ENCODE assay signal across 18 mouse cellular contexts in genomic region chr19:18608975-18609374, GRCm38 (mm10). TPM values are rescaled to one million over a fixed set of nuclear protein-coding genes. Genes with fewer than 3 reads are reported as not detected.
A peak's percentile ranks its signal among the peaks of the same experiment; 100 is the strongest.
DNase-seq lines count a peak whose midpoint lies in the region; ATAC-seq lines count a peak whose summit lies in the region.
"Had no signal": no experiment of that assay in that cellular context is flagged by ENCODE, and none has a peak within 500 bp of the region (broad histone marks: within the 10 kb centered on the region; RNA-seq: fewer than 3 reads in every experiment).

No protein-coding gene starts in this region.

- H3K4me1 ChIP-seq in kidney, embryonic 15.5 days = peaks cover 31% of the 10 kb centered on the region
- H3K4me1 ChIP-seq in kidney, embryonic 14.5 days (ENCODE audit: control insufficient read depth, insufficient read depth, low read length) = peaks cover 20% of the 10 kb centered on the region
- H3K4me1 ChIP-seq: midbrain, embryonic 15.5 days; stomach, embryonic 15.5 days had no signal

- no peak overlapping the region for H3K4me2 ChIP-seq in kidney, embryonic 15.5 days
- no peak overlapping the region for H3K4me2 ChIP-seq in kidney, embryonic 14.5 days (replicated peaks; ENCODE audit: low read depth, low read length)
- H3K4me2 ChIP-seq: liver, embryonic 15.5 days; midbrain, embryonic 15.5 days; stomach, embryonic 15.5 days had no signal

- peak; percentile 72 to 82 for DNase-seq in adrenal gland, adult (ENCODE audit: inconsistent age in 2 of 2, low spot score in 1 of 2)
- DNase-seq in adrenal gland, adult 18-20 months (ENCODE audit: low spot score in 2 of 2) = no peak
- peak; percentile 88 for DNase-seq in ZHBTc4 (ENCODE audit: low read depth, low spot score)
- DNase-seq in embryo, embryonic 11 days = peak; percentile 34
- DNase-seq in gastrocnemius, adult 18-20 months (ENCODE audit: low spot score) = no peak
- no peak for DNase-seq in layer of hippocampus, postnatal 36 days
- DNase-seq: cerebellum, adult 8-10 months; kidney, adult 18-20 months; lung, postnatal 4 days; thymus, postnatal 25 days had no signal

- H3K36me3 ChIP-seq in kidney, embryonic 15.5 days = 0 out of 2 replicates have a peak, but pooled peaks cover 4% of the 10 kb centered on the region
- H3K36me3 ChIP-seq in kidney, embryonic 14.5 days (ENCODE audit: control insufficient read depth, insufficient read depth, low read length) = no peaks in the 10 kb centered on the region
- H3K36me3 ChIP-seq: heart, embryonic 10.5 days; liver, embryonic 15.5 days; midbrain, embryonic 15.5 days; stomach, embryonic 15.5 days had no signal

- peak overlapping the region; percentile 20; the same call in 1 of the 2 replicates for H3K27ac ChIP-seq in kidney, embryonic 15.5 days
- H3K27ac ChIP-seq in kidney, embryonic 14.5 days (ENCODE audit: low read depth, low read length) = no peak overlapping the region
- H3K27ac ChIP-seq: heart, embryonic 10.5 days; liver, embryonic 15.5 days; midbrain, embryonic 15.5 days; stomach, embryonic 15.5 days had no signal

- H3K9ac ChIP-seq in kidney, embryonic 15.5 days = no peak overlapping the region
- H3K9ac ChIP-seq in kidney, embryonic 14.5 days (ENCODE audit: low read depth, low read length) = no peak overlapping the region
- H3K9ac ChIP-seq: liver, embryonic 15.5 days; midbrain, embryonic 15.5 days; stomach, embryonic 15.5 days had no signal

- H3K4me3 ChIP-seq in kidney, embryonic 15.5 days (replicated peaks) = no peak overlapping the region
- no peak overlapping the region for H3K4me3 ChIP-seq in kidney, embryonic 14.5 days (ENCODE audit: low read length)
- H3K4me3 ChIP-seq: heart, embryonic 10.5 days; liver, embryonic 15.5 days; midbrain, embryonic 15.5 days; stomach, embryonic 15.5 days had no signal

- no peaks in the 10 kb centered on the region for H3K9me3 ChIP-seq in kidney, embryonic 15.5 days (replicated peaks)
- no peaks in the 10 kb centered on the region for H3K9me3 ChIP-seq in kidney, embryonic 14.5 days (ENCODE audit: control insufficient read depth, low read length)
- H3K9me3 ChIP-seq: heart, embryonic 10.5 days; liver, embryonic 15.5 days; midbrain, embryonic 15.5 days; stomach, embryonic 15.5 days had no signal

- ATAC-seq in kidney, embryonic 15.5 days (replicated peaks; ENCODE audit: low FRiP score) = peak; percentile 49
- ATAC-seq in kidney, embryonic 14.5 days (ENCODE audit: low FRiP score, low TSS enrichment) = no peak
- ATAC-seq: hindbrain, embryonic 16.5 days; midbrain, embryonic 15.5 days had no signal

- H3K27me3 ChIP-seq in kidney, embryonic 15.5 days = no peaks in the 10 kb centered on the region
- H3K27me3 ChIP-seq in kidney, embryonic 14.5 days (ENCODE audit: control insufficient read depth, insufficient read depth, low read length) = no peaks in the 10 kb centered on the region
- H3K27me3 ChIP-seq: CH12.LX; liver, embryonic 15.5 days; midbrain, embryonic 15.5 days; stomach, embryonic 15.5 days had no signal

- WGBS in kidney, embryonic 15.5 days = 27% methylated on average over 6 of the region's 6 CpGs
- WGBS in kidney, embryonic 14.5 days = 19% methylated on average over 6 of the region's 6 CpGs

RNA-seq across cellular contexts. Expression of gene Ostf1, which starts 22.6 kb away (rescaled TPM):
- total RNA-seq in adrenal gland, adult 18-20 months (2021) = 100 to 1,000 TPM; 111 to 124 TPM
- polyA plus RNA-seq in kidney, embryonic 15.5 days (2015; fragmentation: Nextera tagmentation; extraction: Ambion mirVana) = 114 TPM in 2 replicates
- polyA plus RNA-seq in kidney, embryonic 14.5 days (2014; fragmentation: Nextera tagmentation; extraction: Ambion mirVana) = 96.8 and 101 TPM in 2 replicates
- 10 to 100 TPM; 24.2 to 24.3 TPM for total RNA-seq in gastrocnemius, adult 18-20 months (2021)
- 10 to 100 TPM; 30.9 to 34.4 TPM for total RNA-seq in layer of hippocampus, postnatal 36 days (2021)

RNA-seq across cellular contexts. Expression of gene Nmrk1, which starts 22.8 kb away (rescaled TPM):
- total RNA-seq in adrenal gland, adult 18-20 months (2021) = 10 to 100 TPM; 11.1 to 14.3 TPM
- polyA plus RNA-seq in kidney, embryonic 15.5 days (2015; fragmentation: Nextera tagmentation; extraction: Ambion mirVana) = 24.0 and 24.7 TPM in 2 replicates
- 17.8 and 18.5 TPM in 2 replicates for polyA plus RNA-seq in kidney, embryonic 14.5 days (2014; fragmentation: Nextera tagmentation; extraction: Ambion mirVana)
- total RNA-seq in gastrocnemius, adult 18-20 months (2021) = 1 to 10 TPM; 2.6 to 3.5 TPM
- 1 to 10 TPM; 9.5 to 9.6 TPM for total RNA-seq in layer of hippocampus, postnatal 36 days (2021)

Comparison
In these comparisons a context has a peak if more than half of its experiments do, and no peak if none do; other contexts are left out.
1. DNase-seq: peak in adrenal gland, adult (2 of 2), ZHBTc4 (single experiment) and embryo, embryonic 11 days (single experiment); none in adrenal gland, adult 18-20 months (0 of 2), gastrocnemius, adult 18-20 months (single experiment) and layer of hippocampus, postnatal 36 days (0 of 2).